Mouse (Mus musculus): ENCODE results near the gene Slc35b1.
A peak's percentile ranks its signal among the peaks of the same experiment; 100 is the strongest.

Slc35b1 gene

DNA sequence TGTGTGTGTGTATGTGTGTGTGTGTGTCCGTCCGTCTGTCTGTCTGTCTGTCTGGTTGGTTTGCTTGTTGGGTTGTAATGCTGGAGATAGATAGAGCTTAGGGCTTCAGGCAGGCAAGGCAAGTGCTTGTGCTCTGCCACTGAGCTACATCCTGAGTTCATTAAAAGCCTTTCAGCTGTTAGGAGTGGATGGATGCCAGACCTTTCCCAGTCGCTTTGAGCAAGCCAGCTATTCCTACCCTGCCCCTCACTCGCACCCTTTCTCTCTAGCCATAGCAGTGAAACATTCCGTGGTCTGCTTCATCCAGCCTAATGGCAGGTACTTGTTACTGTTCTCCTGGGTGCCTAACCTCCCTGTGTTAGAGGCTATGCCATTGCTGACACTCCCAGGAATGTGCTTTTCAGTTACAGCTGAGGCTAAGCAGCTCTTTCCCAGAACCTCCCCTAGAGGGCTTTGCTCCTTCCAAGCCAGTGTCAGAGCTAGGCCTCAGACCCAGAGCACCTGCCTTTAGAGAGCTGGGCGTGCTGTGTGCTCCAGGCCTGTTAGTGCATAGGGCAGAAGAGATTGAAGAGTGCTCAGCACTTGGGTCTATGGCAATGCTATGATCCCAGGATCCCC lies 18.1 kb upstream of the Slc35b1 start:
- DNase-seq: no peak

DNA sequence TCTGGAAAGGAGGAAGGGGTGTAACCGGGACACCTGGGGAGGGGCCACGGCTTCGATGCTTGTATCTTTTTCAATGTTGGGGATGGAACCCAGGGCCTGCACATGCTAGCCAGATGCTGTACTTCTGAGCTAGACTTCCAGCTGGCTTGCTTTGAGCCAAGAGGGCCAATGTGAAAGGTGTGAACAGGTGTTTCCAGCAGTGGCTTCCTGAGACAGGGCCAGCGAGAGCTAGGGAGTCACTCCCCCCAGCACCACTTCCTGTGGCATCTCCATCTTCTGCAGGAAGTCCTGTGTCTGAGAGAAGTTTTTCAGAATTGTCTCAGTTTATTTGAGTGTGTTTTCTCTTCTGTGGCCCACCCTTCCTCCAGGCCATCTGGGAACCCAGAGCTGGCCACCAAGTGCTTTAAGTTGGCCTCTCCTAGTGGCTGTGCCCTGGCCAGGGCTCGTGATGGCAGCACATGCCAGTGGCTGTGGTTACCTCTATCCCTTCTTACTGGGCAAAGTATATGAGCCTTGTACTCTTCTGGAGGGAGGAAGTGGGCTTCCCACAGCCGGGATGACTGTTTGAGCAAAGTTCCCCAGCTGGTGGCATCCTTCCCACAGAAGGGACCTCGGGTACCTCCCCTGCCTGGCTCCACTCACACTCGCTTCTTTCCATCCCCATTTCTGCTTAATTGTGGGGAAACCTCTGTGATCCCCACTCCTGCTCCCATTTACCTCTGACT lies 17.3 kb upstream of the Slc35b1 start:
- DNase-seq: no peak

DNA sequence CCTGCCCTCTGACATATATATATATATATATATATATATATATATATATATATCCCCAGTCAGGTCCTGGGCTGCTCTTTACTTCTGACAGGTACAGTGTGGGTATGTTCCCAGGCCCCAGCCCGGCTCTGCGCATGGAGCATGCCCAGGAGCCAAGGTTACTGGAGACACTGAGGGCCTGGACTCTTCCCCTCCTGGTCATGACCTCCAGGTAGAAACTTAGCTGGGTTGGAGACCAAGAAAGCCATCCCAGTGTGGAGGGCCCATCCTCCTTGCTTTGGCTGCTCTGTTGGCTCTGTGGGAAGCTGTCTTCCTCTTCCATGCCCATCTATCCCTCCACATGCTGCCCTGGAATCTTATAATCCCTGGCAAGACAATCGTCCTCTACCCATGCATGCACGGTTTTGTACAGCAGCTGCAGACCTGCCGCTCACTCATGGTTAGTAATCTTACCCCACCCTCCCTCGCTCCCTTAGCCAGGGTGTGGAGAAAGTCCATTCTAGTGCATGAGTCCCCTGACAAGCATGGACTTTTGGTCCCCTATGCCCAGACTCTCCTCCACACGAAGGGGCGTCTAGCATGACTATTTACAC lies 16.2 kb upstream of the Slc35b1 start:
- DNase-seq: no peak

DNA sequence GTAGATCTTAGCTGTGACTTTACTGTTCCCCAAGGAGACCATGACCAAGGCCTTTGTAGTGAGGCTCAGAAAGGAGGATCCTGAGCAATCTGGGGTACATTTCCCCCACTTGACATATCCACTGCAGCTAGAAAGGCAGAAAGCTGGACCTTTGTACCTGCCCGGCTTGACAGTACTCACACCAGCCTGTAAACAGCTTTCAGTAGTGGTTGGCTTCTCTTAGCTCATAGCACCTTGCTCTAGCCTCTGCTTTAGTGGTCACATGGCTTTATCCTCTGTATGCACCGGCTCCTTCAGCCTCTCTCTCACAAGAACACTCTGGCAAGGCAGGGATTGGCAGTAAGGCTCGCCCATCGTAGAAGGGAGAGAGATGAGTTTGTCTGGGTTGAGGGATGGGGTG lies 15.6 kb upstream of the Slc35b1 start:
- no peak for DNase-seq

DNA sequence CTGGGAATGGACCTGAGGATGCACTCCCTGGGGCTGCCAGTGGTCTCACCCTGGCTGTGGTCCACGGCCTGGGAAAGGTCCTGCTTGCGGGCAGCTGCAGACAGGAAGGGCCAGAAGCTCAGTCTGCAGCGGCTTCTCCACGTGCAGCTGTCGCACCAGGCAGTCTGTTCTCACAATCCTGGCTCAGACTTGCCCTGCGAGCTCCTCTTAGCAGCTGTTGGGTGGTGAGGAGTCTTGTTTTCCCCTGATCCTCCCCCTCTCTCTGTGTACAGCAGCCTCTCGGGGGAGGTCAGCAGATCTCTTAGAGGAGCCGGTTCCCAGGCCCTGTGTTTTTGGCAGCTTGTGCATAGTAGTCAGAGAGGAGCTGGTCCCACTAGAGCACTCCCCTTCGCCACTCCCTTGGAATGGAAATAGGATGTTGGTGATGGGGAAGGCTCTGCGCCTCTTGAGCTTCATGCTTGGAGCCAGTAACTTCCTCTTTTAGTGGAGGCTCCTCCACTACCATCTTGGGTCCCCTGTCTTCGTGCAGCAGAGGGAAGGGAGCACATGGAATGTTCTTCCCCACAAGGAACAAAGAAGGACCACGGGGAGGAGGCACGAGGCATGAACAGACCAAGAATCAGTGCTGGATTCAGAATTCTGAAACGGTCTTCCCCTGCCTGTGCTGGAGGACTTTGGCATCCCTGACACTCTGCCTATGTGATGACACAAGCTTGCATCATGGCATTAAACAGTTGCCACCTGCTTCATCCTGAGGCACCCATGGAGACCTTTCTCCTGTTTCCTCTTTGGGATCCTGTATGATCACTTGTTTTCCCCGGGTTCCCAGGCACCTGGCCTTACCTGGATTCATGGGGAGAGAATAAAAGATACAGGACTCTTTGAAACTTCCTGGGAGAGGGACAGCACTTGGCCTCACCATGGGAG lies 14.3 kb upstream of the Slc35b1 start:
- no peak for DNase-seq

DNA sequence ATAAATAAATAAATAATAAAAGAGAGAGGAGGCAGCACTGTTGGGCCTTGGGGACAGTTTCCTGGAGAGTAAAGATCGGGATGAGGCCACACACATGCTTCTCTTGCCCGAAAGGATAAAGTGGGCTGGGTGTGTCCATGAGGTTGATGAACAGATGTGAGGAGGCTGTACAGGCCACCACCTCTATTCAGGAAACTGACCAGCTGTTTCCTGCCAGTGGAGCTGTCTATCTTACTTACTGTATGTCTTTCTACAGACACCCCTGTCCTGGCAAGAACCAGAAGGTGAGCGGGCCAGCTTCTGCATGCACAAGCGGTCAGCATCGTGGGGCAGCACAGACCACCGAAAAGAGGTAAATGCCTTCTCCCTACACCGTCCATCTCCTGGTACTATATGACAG lies 13.3 kb upstream of the Slc35b1 start:
- no peak for DNase-seq

DNA sequence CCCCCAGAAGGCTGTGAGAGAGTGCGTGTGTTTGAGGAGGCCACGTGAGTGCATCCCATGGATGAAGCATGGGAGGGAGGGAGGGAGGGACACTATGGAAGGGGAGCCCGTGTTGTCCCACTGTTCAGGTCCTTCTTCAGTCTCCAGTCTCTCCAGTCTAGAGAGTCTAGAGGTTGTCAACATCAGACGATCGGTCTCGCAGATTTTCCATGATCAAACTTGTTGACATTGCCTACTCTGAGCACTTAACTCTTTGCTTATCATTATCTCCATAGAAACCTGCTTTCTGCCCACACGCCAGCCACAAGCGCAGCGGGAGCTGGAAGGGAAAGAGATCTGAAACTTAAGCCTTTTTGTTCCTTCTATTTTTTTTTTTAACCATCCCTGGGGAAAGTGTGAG lies 5.6 kb upstream of the Slc35b1 start:
- no peak for DNase-seq

DNA sequence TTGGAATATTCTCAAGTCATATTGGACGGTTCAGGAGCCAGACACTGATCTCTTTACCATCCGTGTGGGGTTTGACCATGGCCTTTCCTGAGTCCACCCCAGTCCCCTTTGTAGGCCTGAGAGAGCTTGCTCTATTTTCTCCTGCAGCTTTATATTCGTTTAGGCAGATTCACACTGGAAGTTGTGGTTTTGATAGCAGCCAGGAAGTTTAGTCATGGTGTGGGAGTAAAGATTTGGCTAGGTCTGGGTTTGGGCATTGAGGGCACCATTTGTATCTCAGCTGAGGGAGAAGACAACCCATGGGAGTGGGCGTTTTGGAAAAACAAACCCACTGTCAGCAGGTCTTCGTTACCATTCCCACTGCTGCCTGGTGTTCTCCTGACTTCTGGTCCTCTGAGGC lies 4.9 kb upstream of the Slc35b1 start:
- no peak for DNase-seq

DNA sequence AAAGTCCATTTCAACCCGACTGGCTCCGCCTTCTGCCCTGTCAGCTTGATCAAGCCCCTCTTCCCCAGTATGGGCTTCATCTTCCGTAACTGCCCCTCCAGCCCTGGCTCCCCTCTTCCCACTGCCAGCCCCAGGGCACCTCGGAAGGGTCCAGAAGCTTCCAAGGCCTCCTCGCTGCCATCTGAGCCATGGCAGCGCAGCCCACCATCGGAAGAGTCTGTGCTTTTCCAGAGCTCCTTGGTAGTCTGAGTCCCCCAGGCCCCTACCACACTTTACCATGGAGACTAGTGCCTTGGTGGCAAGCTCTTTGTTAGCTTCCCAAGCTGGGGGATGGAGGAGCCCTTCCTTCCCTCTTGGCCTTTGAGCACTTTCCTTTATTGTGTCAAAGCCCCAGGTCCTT lies 3.8 kb upstream of the Slc35b1 start:
- no peak for DNase-seq

DNA sequence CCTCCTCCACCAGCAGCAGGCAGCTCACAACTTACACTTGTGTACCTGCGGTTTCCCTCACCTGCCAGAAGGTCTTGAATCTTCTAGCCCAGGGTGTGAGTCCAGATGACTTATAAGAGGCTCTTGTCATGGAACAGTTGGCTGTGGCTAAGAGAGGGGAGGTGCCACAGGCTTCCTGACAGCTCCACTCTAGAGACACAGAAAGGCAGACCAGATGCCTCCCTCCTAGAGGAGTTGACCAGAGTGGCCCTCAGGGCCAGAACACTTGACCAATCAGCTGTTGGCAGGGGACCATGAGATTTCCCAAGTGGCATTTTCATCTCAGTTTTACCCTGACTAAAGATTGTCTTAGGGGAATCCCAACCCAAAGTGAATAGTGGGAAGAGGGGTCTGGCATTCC lies 3.3 kb upstream of the Slc35b1 start:
- no peak for DNase-seq

DNA sequence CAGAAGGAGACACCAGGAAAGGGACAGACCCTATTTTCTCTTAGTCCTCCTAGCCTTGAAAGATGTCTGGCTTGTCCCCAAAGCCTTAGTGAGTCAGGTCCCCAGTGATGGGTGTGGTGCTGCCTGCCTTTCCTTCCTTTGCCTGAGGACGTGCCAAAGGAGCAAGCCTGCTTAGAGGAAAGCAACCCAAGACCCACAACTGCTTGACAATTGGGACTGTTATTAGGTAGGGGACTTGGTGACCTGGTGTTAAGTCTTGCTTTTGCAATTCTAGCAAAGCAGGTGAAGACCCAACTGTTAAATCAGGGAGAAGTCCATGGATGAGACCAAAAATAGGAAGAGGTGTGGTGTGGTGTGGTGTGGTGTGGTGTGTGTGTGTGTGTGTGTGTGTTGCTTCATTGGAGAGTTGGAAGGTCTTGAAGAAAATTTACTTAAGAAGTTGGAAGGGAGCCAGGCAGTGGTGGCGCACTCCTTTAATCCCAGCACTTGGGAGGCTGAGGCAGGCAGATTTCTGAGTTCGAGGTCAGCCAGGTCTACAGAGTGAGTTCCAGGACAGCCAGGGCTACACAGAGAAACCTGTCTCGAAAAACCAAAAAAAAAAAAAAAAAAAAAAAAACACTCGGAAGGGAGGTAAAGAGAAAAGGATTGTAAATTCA lies 1.0 kb upstream of the Slc35b1 start:
- no peak for DNase-seq

DNA sequence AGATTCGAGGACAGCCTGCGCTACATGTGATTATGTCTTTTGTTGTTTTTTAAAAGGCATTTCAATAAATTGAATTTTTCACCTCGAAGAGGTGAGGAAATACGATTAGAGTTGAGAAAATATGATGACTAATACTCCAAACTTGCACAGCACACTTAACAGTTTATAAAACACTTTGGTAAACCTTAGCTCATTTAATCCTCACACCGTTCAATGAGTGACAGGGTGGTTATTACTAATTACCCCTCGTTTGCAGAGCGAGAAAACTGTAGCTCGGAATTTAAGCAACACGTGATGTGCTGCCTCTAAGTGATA lies 531 bp upstream of the Slc35b1 start:
- no peak for DNase-seq

DNA sequence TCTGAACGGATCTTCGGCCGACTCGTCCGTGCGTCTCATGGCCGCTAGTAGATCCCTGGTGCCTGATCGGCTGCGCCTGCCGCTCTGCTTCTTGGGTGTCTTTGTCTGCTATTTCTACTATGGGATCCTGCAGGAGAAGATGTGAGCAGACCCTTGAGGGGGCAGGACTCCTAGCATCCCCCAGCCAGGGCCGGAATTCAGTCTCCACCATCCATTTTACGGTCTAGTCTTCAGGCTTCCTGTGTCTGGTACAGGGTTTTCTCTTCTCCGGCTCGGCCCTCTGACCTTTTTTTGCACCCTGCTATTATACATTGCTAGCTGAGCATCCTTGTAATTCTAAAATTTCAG lies 455 bp downstream of the Slc35b1 start:
- DNase-seq: no peak

DNA sequence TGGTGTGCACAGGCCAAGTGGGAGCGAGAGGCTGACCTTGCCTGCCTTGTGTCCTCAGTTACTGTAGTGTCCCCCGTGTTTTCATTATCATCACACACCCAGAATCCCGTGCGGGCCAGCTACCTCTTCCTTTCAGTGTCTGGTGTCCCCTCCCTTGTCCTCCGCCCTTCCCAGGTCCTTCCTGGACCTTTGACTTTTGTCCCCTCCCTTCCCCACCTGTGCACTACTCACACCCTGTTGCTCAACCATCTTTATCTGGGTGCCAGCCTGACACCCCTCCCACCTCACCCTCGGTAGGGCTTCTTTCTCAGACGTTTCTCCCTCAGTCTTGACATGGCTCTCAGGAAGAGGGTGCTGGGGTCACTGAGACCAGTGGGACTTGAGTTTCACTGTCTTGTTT lies 2.9 kb downstream of the Slc35b1 start:
- DNase-seq: no peak

DNA sequence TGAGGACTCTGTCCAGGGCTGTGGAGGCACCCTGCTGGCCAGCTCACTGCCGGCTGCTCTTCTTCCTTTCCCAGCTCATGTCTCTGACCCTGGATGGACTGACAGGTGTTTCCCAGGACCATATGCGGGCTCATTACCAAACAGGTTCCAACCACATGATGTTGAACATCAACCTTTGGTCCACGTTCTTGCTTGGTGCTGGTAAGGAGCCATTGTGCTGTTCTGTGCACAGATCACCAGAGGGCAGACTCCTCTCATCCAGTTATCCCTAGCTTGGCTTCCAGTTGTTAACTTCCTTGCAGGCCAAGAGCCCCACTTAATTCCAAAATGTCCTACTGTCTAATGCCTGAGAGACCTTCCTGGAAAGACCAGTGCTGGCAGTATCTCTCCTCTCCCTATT lies 4.5 kb downstream of the Slc35b1 start:
- DNase-seq: no peak

DNA sequence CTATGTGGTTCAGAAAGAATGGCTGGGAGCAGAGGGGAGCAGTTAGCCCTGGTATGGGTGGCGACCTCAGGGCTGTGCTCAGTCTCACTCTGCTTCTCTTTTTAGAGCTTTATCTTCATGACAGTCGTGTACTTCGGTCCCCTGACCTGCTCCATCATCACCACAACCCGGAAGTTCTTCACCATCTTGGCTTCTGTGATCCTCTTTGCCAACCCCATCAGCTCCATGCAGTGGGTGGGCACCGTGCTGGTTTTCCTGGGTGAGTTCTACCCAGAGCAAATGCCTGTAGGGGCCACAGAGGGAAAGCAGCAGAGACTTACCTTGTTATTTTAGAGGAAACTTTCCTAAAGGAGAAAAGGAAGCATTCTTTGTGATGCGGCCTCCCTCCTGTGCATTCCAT lies 5.9 kb downstream of the Slc35b1 start:
- DNase-seq: no peak

DNA sequence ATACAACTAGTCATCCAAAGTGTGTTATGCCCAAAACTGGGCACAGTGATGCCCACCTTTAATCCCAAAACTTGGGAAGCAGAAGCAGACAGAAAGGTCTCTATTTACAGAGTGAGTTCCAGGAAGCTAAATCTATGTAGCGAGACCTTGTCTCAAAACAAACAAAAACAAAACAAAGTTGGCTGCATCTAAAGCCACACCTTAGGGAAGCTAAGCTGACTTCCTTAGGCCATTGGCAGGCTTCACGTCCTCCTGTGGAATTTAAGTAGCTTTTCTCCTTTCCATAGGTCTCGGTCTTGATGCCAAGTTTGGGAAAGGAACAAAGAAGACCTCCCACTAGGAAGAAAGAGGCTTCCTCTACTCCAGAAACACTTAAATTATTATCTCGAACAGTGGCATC lies 6.7 kb downstream of the Slc35b1 start:
- DNase-seq: no peak

DNA sequence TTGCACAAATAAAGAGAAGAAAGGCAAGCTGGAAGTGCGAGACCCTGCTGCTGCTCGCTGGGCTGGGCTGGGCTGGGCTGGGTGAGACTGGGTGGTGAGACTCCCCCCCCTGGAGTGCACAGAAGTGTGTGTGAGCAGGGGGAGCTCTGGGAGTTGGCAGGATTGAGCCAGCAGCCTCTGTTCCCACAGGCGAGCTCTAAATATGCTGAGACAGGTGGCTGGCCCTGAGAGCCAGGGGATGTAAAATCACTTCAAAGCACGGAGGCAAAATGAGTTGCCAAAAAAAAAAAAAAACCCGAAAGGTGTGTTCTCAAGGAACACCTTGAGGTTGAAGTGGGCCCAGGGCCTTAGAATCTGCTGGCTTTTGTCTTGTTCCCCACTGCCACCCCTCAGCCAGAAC lies 7.3 kb downstream of the Slc35b1 start:
- DNase-seq: peak; percentile 47

DNA sequence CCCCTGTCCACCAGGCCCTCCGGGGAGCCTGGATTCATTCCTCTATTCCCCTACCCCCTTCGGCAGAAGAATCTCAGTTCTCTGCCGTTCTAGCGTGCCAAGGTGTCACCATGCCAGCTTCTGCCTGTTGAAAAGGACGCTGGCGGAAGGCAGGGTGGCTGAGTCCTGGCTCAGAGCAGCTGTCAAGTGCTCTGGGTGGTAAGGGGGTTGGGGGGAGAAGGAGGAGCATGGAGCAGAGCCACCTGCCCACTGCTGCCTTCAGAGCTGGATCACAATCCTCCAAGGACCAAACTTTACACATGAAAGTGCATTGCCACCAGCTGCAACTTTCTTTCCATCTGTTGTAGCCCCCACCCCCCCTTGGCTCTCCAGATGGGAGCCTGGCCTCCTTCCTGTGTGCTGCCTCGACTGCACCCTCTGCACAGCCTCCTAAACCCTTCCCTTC lies 7.8 kb downstream of the Slc35b1 start:
- peak; percentile 67 for DNase-seq

DNA sequence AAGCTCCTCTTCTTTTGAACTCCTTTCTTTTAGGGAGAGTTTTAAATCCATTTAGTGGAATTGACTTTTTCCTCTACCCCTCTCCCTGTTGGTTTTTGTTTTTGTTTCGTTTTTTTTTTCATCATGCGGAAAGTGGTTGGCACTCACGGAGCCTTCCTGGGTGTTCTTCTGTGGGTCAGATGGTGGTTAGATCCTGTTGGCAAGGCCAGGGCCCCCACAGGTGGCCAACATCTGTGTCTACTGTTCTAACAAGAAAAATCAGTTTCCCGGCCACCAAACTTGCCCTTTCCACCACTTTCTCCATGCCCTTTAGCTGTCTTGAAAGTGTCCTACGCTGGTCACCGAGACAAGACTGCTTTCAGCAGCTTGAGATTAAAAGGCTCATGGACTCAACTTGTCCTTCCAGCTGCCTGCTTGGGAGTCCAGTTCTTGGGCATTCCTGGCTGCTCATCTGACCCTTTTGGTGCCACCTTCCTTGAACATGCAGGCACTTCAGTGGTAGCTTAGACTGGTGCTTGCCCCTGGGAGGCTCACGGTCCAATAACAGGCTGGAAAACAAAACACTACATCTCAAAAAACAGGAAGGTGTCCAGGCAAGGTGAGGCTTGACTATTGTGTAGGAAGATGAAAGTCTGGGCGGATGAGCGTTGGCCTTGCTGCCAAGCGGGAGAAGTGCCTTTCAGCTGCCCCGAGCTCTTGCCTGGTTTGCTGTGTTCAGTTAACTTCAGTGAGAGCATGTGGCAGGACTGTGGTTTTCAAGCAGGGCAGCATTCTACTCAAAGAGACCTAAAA lies 8.4 kb downstream of the Slc35b1 start:
- DNase-seq: no peak

DNA sequence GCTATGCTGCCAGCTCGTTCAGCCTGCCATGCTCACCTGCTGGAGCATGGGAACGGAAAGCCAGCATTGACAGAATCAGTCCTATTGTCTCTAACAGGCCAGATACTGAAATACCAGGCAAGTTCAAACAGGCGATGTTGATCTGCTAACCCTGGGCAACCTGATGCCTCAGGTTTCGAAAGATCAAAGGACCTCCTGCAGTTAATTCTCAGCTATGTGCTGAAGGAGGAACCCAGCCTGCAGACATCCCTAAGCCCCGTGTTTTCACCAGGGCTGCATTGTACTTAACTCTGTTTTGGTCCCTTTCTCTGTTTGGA lies 9.0 kb downstream of the Slc35b1 start:
- DNase-seq: no peak

DNA sequence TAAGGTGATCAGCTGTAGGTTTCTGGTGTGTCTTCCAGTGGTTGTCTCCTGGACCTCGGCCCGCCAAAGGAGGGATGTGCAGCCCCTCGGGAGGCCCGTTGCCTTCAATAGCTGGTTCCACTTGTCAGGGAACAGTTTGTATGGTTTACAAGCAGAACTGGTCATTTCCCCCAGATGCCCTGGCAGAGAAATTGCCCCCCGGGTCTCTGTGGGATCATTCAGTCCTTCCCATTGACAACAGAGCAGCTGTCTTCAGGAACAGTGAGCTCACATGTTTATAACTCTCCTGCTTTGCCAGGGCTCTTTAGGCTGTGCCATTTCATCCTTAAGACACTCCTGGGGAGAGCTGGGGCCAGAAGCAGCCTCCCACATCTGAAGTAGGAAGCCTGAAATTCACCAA lies 9.6 kb downstream of the Slc35b1 start:
- no peak for DNase-seq

DNA sequence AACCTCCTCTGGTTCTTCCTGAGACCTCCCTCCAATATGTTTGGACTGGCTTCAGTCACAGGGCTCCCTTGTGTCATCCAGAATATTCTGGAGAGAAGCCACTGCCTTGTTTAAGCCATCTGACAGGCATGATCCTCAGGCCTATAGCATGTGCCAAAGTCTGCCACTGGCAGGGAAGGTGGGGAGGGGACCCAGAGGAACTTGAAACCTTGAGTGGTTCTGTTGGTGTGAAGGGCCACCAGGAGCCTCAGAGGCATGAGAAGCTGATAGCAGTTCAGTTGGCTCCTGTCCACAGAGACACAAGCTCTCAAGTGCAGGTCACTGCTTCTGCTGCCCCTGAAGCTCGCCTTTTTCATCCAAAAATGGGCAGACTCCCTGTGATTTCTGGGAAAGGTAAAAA lies 12.1 kb downstream of the Slc35b1 start:
- DNase-seq: no peak

Data from right cerebral cortex, postnatal 25 days (tissue).